ENCODE assay signal across 17 mouse cellular contexts in genomic region chr13:63289152-63289551, GRCm38 (mm10).
A peak's percentile ranks its signal among the peaks of the same experiment; 100 is the strongest.
DNase-seq lines count a peak whose midpoint lies in the region; ATAC-seq lines count a peak whose summit lies in the region.
"Had no signal": no experiment of that assay in that cellular context is flagged by ENCODE, and none has a peak within 500 bp of the region (broad histone marks: within the 10 kb centered on the region; RNA-seq: fewer than 3 reads in every experiment).

No protein-coding gene starts in this region.

- WGBS in kidney, embryonic 14.5 days: 42% methylated on average over 4 of the region's 4 CpGs
- WGBS in neural tube, embryonic 13.5 days: 26% methylated on average over 4 of the region's 4 CpGs
- 41% methylated on average over 4 of the region's 4 CpGs for WGBS in intestine, embryonic 16.5 days
- 50% methylated on average over 4 of the region's 4 CpGs for WGBS in stomach, embryonic 15.5 days
- 71% methylated on average over 4 of the region's 4 CpGs for WGBS in heart, embryonic 11.5 days (ENCODE audit: insufficient replicate concordance)

- no peak for DNase-seq in kidney, postnatal 25 days
- no peak for DNase-seq in neural tube, embryonic 10.5 days (ENCODE audit: extremely low spot score, low spot score)
- DNase-seq in cerebellum, adult 9-11 months: no peak
- DNase-seq: cerebellum, adult 9-10 months; forebrain, postnatal 0 days; gastrocnemius, postnatal 36 days; heart, postnatal 4 days; thymus, postnatal 14 days had no signal

- H3K4me2 ChIP-seq in kidney, embryonic 14.5 days (replicated peaks; ENCODE audit: low read depth, low read length): no peak overlapping the region
- H3K4me2 ChIP-seq in neural tube, embryonic 13.5 days: no peak overlapping the region
- H3K4me2 ChIP-seq in intestine, embryonic 16.5 days (ENCODE audit: low read depth, low read length): no peak overlapping the region
- no peak overlapping the region for H3K4me2 ChIP-seq in stomach, embryonic 15.5 days
- H3K4me2 ChIP-seq in heart, embryonic 11.5 days: no peak overlapping the region
- H3K4me2 ChIP-seq: heart, embryonic 13.5 days; midbrain, embryonic 12.5 days; neural tube, embryonic 12.5 days had no signal

- peaks cover 18% of the 10 kb centered on the region for H3K4me1 ChIP-seq in kidney, embryonic 14.5 days (ENCODE audit: control insufficient read depth, insufficient read depth, low read length)
- H3K4me1 ChIP-seq in neural tube, embryonic 13.5 days (replicated peaks): peaks cover 36% of the 10 kb centered on the region
- peaks cover 26% of the 10 kb centered on the region for H3K4me1 ChIP-seq in intestine, embryonic 16.5 days (ENCODE audit: control insufficient read depth, insufficient read depth, low read length)
- H3K4me1 ChIP-seq in stomach, embryonic 15.5 days: 0 out of 2 replicates have a peak, but pooled peaks cover 17% of the 10 kb centered on the region
- peaks cover 11% of the 10 kb centered on the region for H3K4me1 ChIP-seq in heart, embryonic 11.5 days (ENCODE audit: control insufficient read depth, insufficient read depth, low read length)

- H3K36me3 ChIP-seq in kidney, embryonic 14.5 days (ENCODE audit: control insufficient read depth, insufficient read depth, low read length): peaks cover 65% of the 10 kb centered on the region
- peaks cover 26% of the 10 kb centered on the region for H3K36me3 ChIP-seq in neural tube, embryonic 13.5 days
- H3K36me3 ChIP-seq in intestine, embryonic 16.5 days (ENCODE audit: control insufficient read depth, insufficient read depth, low read length): peaks cover 20% of the 10 kb centered on the region
- H3K36me3 ChIP-seq in stomach, embryonic 15.5 days: peaks cover 22% of the 10 kb centered on the region
- H3K36me3 ChIP-seq in heart, embryonic 11.5 days (ENCODE audit: control insufficient read depth, insufficient read depth, low read length): peaks cover 11% of the 10 kb centered on the region; the same call in 1 of the 2 replicates

- no peak overlapping the region for H3K9ac ChIP-seq in kidney, embryonic 14.5 days (ENCODE audit: low read depth, low read length)
- no peak overlapping the region for H3K9ac ChIP-seq in neural tube, embryonic 13.5 days
- no peak overlapping the region for H3K9ac ChIP-seq in intestine, embryonic 16.5 days (ENCODE audit: low read depth, low read length)
- no peak overlapping the region for H3K9ac ChIP-seq in stomach, embryonic 15.5 days
- H3K9ac ChIP-seq in heart, embryonic 11.5 days (ENCODE audit: low read depth, low read length): no peak overlapping the region
- H3K9ac ChIP-seq: forebrain, postnatal 0 days; heart, embryonic 13.5 days; midbrain, embryonic 12.5 days; neural tube, embryonic 12.5 days had no signal

- ATAC-seq in kidney, embryonic 14.5 days (ENCODE audit: low FRiP score, low TSS enrichment): no peak
- ATAC-seq in neural tube, embryonic 13.5 days (ENCODE audit: low read depth): no peak
- no peak for ATAC-seq in intestine, embryonic 16.5 days
- ATAC-seq in stomach, embryonic 15.5 days (ENCODE audit: insufficient read depth, low FRiP score, low read depth): no peak
- ATAC-seq in heart, embryonic 11.5 days (replicated peaks; ENCODE audit: insufficient number of reproducible peaks, low FRiP score, low TSS enrichment): no peak
- ATAC-seq: forebrain, postnatal 0 days; inflammation-experienced regulatory T-cells, adult 6 months had no signal

- no peaks in the 10 kb centered on the region for H3K27me3 ChIP-seq in kidney, embryonic 14.5 days (ENCODE audit: control insufficient read depth, insufficient read depth, low read length)
- no peaks in the 10 kb centered on the region for H3K27me3 ChIP-seq in neural tube, embryonic 13.5 days
- no peaks in the 10 kb centered on the region for H3K27me3 ChIP-seq in intestine, embryonic 16.5 days (replicated peaks; ENCODE audit: control insufficient read depth, insufficient read depth, low read length)
- H3K27me3 ChIP-seq in stomach, embryonic 15.5 days (replicated peaks): no peaks in the 10 kb centered on the region
- no peaks in the 10 kb centered on the region for H3K27me3 ChIP-seq in heart, embryonic 11.5 days (ENCODE audit: control insufficient read depth, insufficient read depth, low read length)
- H3K27me3 ChIP-seq: heart, embryonic 13.5 days; neural tube, embryonic 12.5 days had no signal

- no peaks in the 10 kb centered on the region for H3K9me3 ChIP-seq in kidney, embryonic 14.5 days (ENCODE audit: control insufficient read depth, low read length)
- H3K9me3 ChIP-seq in neural tube, embryonic 13.5 days: no peaks in the 10 kb centered on the region
- no peaks in the 10 kb centered on the region for H3K9me3 ChIP-seq in intestine, embryonic 16.5 days (ENCODE audit: control insufficient read depth, low read length)
- H3K9me3 ChIP-seq in stomach, embryonic 15.5 days: no peaks in the 10 kb centered on the region
- H3K9me3 ChIP-seq in heart, embryonic 11.5 days (replicated peaks; ENCODE audit: control insufficient read depth, low read length): no peaks in the 10 kb centered on the region
- H3K9me3 ChIP-seq: heart, embryonic 13.5 days; midbrain, embryonic 12.5 days; neural tube, embryonic 12.5 days had no signal

- H3K27ac ChIP-seq in kidney, embryonic 14.5 days (ENCODE audit: low read depth, low read length): peak overlapping the region; percentile 31; the same call in 1 of the 2 replicates
- H3K27ac ChIP-seq in neural tube, embryonic 13.5 days (replicated peaks): peak overlapping the region; percentile 7; the same call in 1 of the 2 replicates
- 0 out of 2 replicates have a peak overlapping the region, but pooled peaks have one; percentile 1 for H3K27ac ChIP-seq in intestine, embryonic 16.5 days (ENCODE audit: low read length)
- peak overlapping the region; percentile 51; the same call in 1 of the 2 replicates for H3K27ac ChIP-seq in stomach, embryonic 15.5 days
- no peak overlapping the region for H3K27ac ChIP-seq in heart, embryonic 11.5 days (ENCODE audit: low read depth, low read length)
- H3K27ac ChIP-seq: heart, embryonic 13.5 days; midbrain, embryonic 12.5 days; neural tube, embryonic 12.5 days had no signal

- no peak overlapping the region for H3K4me3 ChIP-seq in kidney, embryonic 14.5 days (ENCODE audit: low read length)
- no peak overlapping the region for H3K4me3 ChIP-seq in neural tube, embryonic 13.5 days
- H3K4me3 ChIP-seq in intestine, embryonic 16.5 days (ENCODE audit: low read length): no peak overlapping the region
- no peak overlapping the region for H3K4me3 ChIP-seq in stomach, embryonic 15.5 days (replicated peaks)
- no peak overlapping the region for H3K4me3 ChIP-seq in heart, embryonic 11.5 days (ENCODE audit: low read depth, low read length)
- H3K4me3 ChIP-seq: heart, embryonic 13.5 days; midbrain, embryonic 12.5 days; neural tube, embryonic 12.5 days had no signal
